Mouse (Mus musculus): ENCODE results near the gene Gnai2. TPM values are rescaled to one million over a fixed set of nuclear protein-coding genes. Genes with fewer than 3 reads are reported as not detected.

The Gnai2 gene
- polyA plus RNA-seq, 1 experiment from 2014 or later: 404 TPM

DNA sequence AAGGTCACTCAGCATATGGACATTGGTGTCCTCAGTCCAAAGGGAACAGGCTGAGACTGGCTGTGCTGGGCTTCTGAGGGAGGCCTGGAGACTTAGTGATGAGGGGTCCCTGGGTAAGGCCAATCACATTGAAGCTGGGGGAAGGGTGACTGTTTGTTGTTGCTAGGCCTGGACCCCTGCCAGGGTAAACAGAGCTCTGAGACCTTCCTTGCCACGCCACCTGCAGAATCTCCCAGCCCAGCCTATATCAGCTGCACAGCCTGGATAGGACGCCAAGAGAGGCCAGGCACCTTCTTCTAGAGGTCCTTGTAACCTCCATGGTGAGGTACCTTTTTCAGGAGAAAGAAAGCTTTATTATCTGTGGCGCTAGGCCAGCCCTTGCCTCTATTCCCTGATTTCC lies 33.7 kb upstream of the Gnai2 start:
- H3K27ac ChIP-seq: peak overlapping the region; percentile 80
- H3K4me3 ChIP-seq: 0 out of 2 replicates have a peak overlapping the region, but pooled peaks have one; percentile 8
- no peaks in the 10 kb centered on the region for H3K36me3 ChIP-seq
- no peaks in the 10 kb centered on the region for H3K9me3 ChIP-seq
- DNase-seq (ENCODE audit: low spot score): no peak
- 64% methylated on average over 3 of the region's 3 CpGs for WGBS
- peaks cover 55% of the 10 kb centered on the region for H3K4me1 ChIP-seq
- H3K27me3 ChIP-seq (ENCODE audit: insufficient read depth, poor library complexity, severe bottlenecking): peaks cover 43% of the 10 kb centered on the region

DNA sequence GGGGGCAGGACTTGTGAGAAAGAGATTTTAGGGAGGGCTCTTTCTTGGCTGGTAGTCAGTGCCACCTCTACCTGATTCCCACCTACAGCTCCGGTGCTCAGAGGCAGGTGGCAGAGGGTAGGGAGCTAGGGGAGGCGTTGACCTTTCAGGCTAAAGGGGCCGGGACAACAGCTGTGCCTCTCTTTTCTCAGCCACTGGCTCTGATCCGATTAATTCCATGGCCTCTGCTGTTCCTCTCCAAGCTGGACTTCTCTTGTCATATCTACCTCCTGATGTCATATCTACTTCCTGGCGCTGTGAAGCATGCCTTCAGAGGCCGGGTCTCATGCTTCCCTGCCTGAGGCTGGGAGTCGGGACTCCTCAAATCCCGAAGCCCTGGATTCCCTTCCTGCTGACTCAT lies 32.8 kb upstream of the Gnai2 start:
- H3K27me3 ChIP-seq (ENCODE audit: insufficient read depth, poor library complexity, severe bottlenecking): peaks cover 47% of the 10 kb centered on the region

DNA sequence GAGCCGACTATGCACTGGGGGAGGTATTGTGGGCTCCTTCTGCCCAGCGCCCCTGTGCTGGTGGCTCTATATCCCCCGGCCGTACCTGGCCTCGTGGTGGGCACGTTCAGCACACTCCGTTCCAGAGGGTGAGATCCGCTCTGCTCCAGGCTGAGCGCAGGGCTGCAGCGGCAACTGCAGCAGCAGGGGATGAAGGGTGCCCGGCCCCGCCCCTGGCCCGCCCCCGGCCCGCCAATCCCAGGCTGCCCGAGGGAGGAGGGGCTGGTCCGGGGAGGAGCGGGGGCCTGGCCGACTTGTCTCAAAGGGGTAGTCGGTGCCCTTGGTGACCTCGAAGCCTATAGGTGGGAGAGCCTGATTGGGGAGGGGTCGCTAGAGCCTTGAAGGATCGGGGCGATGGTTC lies 32.1 kb upstream of the Gnai2 start:
- H3K9me3 ChIP-seq: no peaks in the 10 kb centered on the region
- H3K4me1 ChIP-seq: peaks cover 71% of the 10 kb centered on the region
- H3K27me3 ChIP-seq (ENCODE audit: insufficient read depth, poor library complexity, severe bottlenecking): peaks cover 54% of the 10 kb centered on the region
- WGBS: under 1% methylated on average over 24 of the region's 24 CpGs
- peak overlapping the region; percentile 80 for H3K27ac ChIP-seq
- H3K4me3 ChIP-seq: peak overlapping the region; percentile 63
- H3K36me3 ChIP-seq: no peaks in the 10 kb centered on the region
- DNase-seq (ENCODE audit: low spot score): peak; percentile 91

More for the DNA sequence above, 32.8 kb upstream of the Gnai2 start:
- no peaks in the 10 kb centered on the region for H3K36me3 ChIP-seq
- H3K9me3 ChIP-seq: no peaks in the 10 kb centered on the region
- 0 out of 2 replicates have a peak overlapping the region, but pooled peaks have one; percentile 63 for H3K4me3 ChIP-seq
- no peak for DNase-seq (ENCODE audit: low spot score)
- peak overlapping the region; percentile 80 for H3K27ac ChIP-seq
- peaks cover 64% of the 10 kb centered on the region for H3K4me1 ChIP-seq
- WGBS: 26% methylated on average over 8 of the region's 8 CpGs

DNA sequence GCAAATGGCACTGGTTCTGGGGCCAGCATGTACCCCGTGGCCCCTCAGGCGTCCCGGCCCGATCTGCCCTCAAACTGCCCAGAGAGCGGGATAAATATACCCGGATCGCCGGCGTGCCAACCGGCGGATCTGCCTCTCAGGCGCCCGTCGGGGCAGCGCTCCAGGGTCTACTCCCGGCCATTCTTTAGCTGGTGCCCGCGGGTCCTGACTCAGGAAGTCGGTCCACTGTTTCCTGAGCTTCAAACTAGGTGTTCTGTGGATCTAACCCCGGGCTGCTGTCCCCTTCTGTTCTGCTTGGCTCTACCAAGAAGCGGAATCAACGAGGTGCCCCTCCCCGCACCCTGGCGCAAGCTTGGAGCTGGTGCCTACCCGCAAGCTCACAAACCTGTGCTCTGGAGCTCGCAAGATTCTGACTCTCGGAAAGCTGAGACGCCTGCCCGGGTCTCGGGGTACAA lies 31.6 kb upstream of the Gnai2 start:
- DNase-seq (ENCODE audit: low spot score): no peak
- no peaks in the 10 kb centered on the region for H3K9me3 ChIP-seq
- WGBS: 1% methylated on average over 30 of the region's 30 CpGs
- peaks cover 72% of the 10 kb centered on the region for H3K4me1 ChIP-seq
- H3K36me3 ChIP-seq: no peaks in the 10 kb centered on the region
- H3K27ac ChIP-seq: peak overlapping the region; percentile 80
- H3K4me3 ChIP-seq: peak overlapping the region; percentile 63
- H3K27me3 ChIP-seq (ENCODE audit: insufficient read depth, poor library complexity, severe bottlenecking): peaks cover 54% of the 10 kb centered on the region

DNA sequence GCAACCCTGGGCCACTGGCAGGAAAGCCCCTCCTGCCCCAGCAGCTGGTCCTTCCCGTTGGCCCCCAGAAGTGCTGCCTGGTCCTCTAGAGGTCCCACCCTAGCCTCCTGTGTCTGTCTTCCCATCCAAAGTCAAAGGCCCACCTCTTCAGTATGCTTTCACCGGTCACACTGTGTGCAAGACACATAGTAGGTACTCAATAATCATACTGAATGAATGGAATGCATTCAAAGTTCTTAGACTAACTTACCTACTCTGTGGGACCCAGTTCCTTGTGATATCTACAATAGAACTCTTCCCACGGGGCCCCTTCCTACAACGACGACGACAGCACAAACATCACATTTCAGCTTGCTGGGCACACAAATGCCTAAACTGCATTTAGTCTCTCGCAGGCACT lies 30.1 kb upstream of the Gnai2 start:
- H3K27ac ChIP-seq: no peak overlapping the region
- DNase-seq (ENCODE audit: low spot score): no peak
- H3K9me3 ChIP-seq: no peaks in the 10 kb centered on the region
- peaks cover 55% of the 10 kb centered on the region for H3K27me3 ChIP-seq (ENCODE audit: insufficient read depth, poor library complexity, severe bottlenecking)
- H3K36me3 ChIP-seq: no peaks in the 10 kb centered on the region
- no peak overlapping the region for H3K4me3 ChIP-seq
- 88% methylated on average over 7 of the region's 7 CpGs for WGBS
- H3K4me1 ChIP-seq: peaks cover 66% of the 10 kb centered on the region

DNA sequence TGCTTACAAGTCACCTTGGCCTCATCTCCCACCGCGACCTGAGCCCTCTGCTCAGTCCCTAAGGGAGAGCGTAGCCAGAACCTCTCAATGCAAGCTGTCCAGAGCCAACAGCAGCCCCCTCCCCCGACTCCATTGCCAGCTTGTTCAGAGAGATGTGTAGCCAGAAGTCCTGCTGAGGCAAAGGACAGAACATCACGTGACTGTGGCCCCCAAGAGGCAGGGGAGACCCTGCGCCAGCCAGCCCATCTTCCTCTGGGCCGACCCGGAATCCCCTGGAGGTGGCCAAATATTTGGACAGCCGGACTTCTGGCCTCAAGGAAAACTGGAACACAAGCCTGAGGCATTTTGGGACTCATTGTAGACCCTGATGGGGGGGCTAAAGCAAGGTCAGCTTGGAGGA lies 28.4 kb upstream of the Gnai2 start:
- Histone ChIP-seq H3K4me1 (peaks cover 48% of the 10 kb centered on the region), H3K9me3 (no peaks in the 10 kb centered on the region), H3K27me3 (ENCODE audit: insufficient read depth, poor library complexity, severe bottlenecking) (peaks cover 67% of the 10 kb centered on the region), H3K4me3 (no peak overlapping the region), H3K36me3 (no peaks in the 10 kb centered on the region), H3K27ac (0 out of 2 replicates have a peak overlapping the region, but pooled peaks have one; percentile 13)
- no peak for DNase-seq (ENCODE audit: low spot score)
- WGBS: 57% methylated on average over 9 of the region's 9 CpGs

DNA sequence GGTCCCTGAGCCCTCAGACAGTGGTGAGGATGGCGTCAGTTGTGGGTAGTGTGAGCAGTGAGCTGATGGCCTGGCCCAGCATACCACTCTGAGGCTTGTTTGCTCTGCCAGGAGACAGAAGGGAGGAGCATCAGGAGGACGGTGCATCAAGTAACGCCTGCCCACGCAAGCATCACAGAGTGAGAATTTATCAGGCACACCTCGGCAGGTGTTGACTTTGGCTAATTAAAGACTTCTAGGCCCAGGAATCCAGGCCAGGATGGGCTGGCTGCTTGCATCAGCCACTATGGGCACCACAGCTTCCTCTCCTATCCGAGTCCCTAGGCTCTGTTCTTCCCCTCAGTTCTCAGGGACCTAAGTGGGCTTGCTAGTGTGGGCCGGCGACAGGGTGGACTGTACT lies 27.2 kb upstream of the Gnai2 start:
- Histone ChIP-seq H3K27me3 (ENCODE audit: insufficient read depth, poor library complexity, severe bottlenecking) (peaks cover 64% of the 10 kb centered on the region), H3K4me1 (peaks cover 40% of the 10 kb centered on the region), H3K9me3 (no peaks in the 10 kb centered on the region), H3K4me3 (no peak overlapping the region), H3K36me3 (no peaks in the 10 kb centered on the region), H3K27ac (no peak overlapping the region)
- no peak for DNase-seq (ENCODE audit: low spot score)
- WGBS: 66% methylated on average over 8 of the region's 8 CpGs

DNA sequence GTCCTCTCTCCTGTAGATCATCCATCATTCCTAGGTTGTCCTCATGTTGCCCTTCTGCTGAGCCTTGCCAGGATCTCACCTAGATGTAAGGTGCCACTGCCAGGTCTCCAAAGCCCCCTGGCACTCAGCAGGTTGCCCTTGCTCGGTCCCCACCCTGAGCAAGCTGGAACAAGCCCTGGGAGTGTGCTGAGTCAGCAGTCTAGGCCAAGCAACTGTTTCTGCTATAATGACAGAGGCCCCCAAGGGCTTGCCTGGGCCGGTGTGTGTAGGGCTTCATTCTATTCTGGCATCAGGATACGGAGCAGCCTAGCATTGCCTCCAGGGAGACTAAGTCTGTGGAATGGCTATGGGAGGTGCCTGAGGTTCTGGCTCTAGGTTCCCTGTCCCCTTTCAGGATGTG lies 25.6 kb upstream of the Gnai2 start:
- Histone ChIP-seq H3K4me1 (peaks cover 32% of the 10 kb centered on the region), H3K9me3 (no peaks in the 10 kb centered on the region), H3K4me3 (no peak overlapping the region), H3K27me3 (ENCODE audit: insufficient read depth, poor library complexity, severe bottlenecking) (peaks cover 54% of the 10 kb centered on the region), H3K36me3 (no peaks in the 10 kb centered on the region), H3K27ac (no peak overlapping the region)
- no peak for DNase-seq (ENCODE audit: low spot score)
- WGBS: 72% methylated on average over 3 of the region's 3 CpGs

DNA sequence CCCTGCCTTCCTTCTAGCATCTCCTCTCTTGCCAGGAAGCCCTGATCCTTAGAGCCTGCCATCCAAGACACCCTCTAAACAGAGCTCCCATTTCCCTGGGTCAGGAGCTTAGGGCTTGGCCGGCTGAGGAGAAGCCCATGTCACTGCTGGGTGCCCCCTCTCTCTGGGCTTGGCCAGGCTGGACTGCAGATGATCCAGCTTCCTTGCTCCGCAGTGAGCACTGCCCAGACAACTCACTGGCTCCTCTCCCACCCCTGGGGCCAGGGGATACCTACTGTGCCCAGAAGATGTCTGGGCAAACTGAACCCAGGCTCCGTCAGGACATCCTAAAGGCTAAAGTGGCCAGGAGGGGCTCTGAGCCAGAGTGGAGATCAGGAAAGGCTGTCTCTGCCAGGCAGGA lies 24.8 kb upstream of the Gnai2 start:
- H3K36me3 ChIP-seq: no peaks in the 10 kb centered on the region
- 73% methylated on average over 3 of the region's 3 CpGs for WGBS
- DNase-seq (ENCODE audit: low spot score): no peak
- H3K9me3 ChIP-seq: no peaks in the 10 kb centered on the region
- no peak overlapping the region for H3K4me3 ChIP-seq
- peak overlapping the region; percentile 42; the same call in 1 of the 2 replicates for H3K27ac ChIP-seq
- H3K27me3 ChIP-seq (ENCODE audit: insufficient read depth, poor library complexity, severe bottlenecking): peaks cover 46% of the 10 kb centered on the region
- H3K4me1 ChIP-seq: peaks cover 29% of the 10 kb centered on the region

DNA sequence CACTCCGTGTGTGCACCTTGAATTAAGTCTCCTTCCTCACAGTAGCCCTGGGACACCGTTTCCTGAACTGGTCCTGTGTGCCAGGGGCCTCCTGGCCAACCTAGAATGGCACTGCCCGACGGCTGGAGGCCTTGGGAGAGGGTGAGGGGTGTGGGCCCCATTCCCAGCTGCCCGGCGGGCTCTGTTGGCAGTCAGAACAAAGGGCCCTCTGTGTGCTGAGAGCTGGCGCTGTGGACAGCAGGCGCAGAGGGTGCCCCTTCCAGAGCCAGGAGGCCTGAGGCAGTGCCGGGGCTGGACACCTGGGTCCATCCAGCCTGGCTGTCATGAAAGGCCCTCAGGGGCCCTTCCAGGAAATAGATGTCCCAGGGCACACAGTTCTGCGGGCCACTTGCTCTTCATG lies 24.4 kb upstream of the Gnai2 start:
- no peak for DNase-seq (ENCODE audit: low spot score)
- peaks cover 29% of the 10 kb centered on the region for H3K4me1 ChIP-seq
- H3K36me3 ChIP-seq: no peaks in the 10 kb centered on the region
- peak overlapping the region; percentile 42; the same call in 1 of the 2 replicates for H3K27ac ChIP-seq
- peaks cover 43% of the 10 kb centered on the region for H3K27me3 ChIP-seq (ENCODE audit: insufficient read depth, poor library complexity, severe bottlenecking)
- 81% methylated on average over 10 of the region's 10 CpGs for WGBS
- no peak overlapping the region for H3K4me3 ChIP-seq
- H3K9me3 ChIP-seq: no peaks in the 10 kb centered on the region

DNA sequence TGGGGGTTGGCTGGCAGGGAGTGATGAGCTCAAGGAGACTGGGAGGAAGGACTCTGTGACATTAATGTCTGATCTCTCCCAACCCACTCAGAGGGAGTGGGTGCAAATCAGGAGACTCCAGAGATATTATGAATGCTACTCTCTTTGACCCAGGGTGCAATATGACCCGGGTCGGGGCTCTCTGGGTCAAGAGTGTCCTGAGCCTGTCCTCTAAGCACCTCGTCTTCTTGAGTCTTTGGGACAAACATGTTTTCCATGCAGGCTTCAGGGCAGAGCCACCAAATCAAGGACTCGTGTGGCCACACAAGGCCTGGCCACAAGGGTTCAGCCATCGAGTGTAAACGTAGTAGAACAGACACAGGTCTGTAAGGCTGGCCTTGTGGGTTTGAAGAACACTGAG lies 22.9 kb upstream of the Gnai2 start:
- peaks cover 19% of the 10 kb centered on the region for H3K4me1 ChIP-seq
- H3K4me3 ChIP-seq: no peak overlapping the region
- WGBS: 77% methylated on average over 6 of the region's 6 CpGs
- no peak for DNase-seq (ENCODE audit: low spot score)
- H3K9me3 ChIP-seq: no peaks in the 10 kb centered on the region
- peaks cover 35% of the 10 kb centered on the region for H3K27me3 ChIP-seq (ENCODE audit: insufficient read depth, poor library complexity, severe bottlenecking)
- H3K36me3 ChIP-seq: no peaks in the 10 kb centered on the region
- H3K27ac ChIP-seq: no peak overlapping the region

DNA sequence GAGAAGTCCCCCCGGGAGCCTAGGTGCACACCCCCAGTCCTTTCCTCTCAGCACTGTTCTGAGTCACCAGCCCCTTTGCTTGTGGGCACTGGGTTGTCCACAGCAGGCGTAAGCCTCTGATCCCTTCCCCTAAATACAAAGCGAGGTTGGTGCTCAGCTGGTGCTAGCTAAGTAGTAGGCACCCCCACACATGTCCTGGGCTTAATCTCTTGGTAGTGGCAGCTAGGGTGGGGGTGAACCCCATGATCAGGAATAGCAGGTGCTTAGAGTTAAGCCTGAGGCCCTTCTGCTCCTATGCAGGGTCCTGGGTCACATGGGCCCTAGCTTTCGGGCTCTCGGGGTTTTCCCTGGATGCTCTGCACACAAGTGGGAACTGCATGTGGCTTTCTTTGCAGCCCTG lies 22.0 kb upstream of the Gnai2 start:
- peaks cover 27% of the 10 kb centered on the region for H3K27me3 ChIP-seq (ENCODE audit: insufficient read depth, poor library complexity, severe bottlenecking)
- no peak overlapping the region for H3K27ac ChIP-seq
- no peak for DNase-seq (ENCODE audit: low spot score)
- WGBS: 80% methylated on average over 5 of the region's 5 CpGs
- H3K36me3 ChIP-seq: no peaks in the 10 kb centered on the region
- H3K4me1 ChIP-seq: peaks cover 10% of the 10 kb centered on the region
- H3K4me3 ChIP-seq: no peak overlapping the region
- H3K9me3 ChIP-seq: no peaks in the 10 kb centered on the region

DNA sequence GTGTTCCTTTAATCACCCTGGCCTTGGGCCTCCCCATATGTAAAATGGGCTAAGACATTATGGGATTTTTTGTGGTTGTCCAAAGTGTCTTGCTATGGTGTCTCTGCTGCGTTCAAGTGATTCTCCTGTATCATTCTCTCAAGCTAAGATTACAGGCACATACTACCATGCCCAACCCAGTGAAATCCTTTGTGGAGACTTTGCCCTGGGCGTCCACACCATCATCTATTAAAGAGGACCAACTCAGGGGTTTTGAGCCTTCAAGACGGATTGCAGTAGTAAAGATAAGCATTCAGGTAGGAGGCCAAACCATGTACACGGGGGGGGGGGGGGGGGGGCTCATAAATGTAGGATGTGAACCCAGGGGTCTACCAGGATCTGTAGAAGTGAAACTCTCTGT lies 19.4 kb upstream of the Gnai2 start:
- Histone ChIP-seq H3K27ac (no peak overlapping the region), H3K27me3 (ENCODE audit: insufficient read depth, poor library complexity, severe bottlenecking) (peaks cover 30% of the 10 kb centered on the region), H3K9me3 (no peaks in the 10 kb centered on the region), H3K4me1 (peaks cover 27% of the 10 kb centered on the region), H3K36me3 (no peaks in the 10 kb centered on the region), H3K4me3 (no peak overlapping the region)
- WGBS: 74% methylated on average over 4 of the region's 4 CpGs
- no peak for DNase-seq (ENCODE audit: low spot score)

DNA sequence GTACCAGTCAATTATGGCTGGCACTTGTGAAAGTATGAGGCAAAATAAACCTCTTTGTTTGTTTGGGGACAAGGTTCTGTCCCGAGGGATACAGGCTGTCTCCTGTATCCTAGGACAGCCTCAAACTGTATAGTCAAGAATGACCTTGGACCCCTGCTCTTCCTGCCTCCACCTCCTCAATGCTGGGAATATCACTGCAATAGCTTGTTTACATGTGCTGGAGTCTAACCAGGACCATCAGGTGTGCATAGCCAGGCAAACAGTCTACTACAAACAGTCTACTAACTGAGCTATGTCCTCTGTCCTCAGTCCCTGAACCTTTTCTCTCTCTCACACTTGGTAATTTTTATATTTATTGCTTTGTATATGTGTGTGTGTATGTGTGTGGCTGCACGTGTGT lies 18.3 kb upstream of the Gnai2 start:
- no peak for DNase-seq (ENCODE audit: low spot score)
- H3K4me3 ChIP-seq: no peak overlapping the region
- 83% methylated on average over 2 of the region's 2 CpGs for WGBS
- peaks cover 27% of the 10 kb centered on the region for H3K4me1 ChIP-seq
- no peaks in the 10 kb centered on the region for H3K36me3 ChIP-seq
- H3K9me3 ChIP-seq: no peaks in the 10 kb centered on the region
- peaks cover 19% of the 10 kb centered on the region; the same call in 1 of the 2 replicates for H3K27me3 ChIP-seq (ENCODE audit: insufficient read depth, poor library complexity, severe bottlenecking)
- no peak overlapping the region for H3K27ac ChIP-seq

Measured in heart, embryonic 10.5 days (tissue).